Mouse (Mus musculus) heart, postnatal 0 days (tissue): Measurements from ENCODE around the gene Urah.

Experiments
- CTCF ChIP-seq: IDR thresholded peaks from 2 replicates; pipeline ENCODE4 v1.5.1; 2016; ENCODE audit warnings: antibody characterized with exemption, control low read depth, low read depth
- EP300 ChIP-seq: IDR thresholded peaks from 2 replicates; pipeline ENCODE4 v1.6.1; 2016; ENCODE audit warnings: antibody characterized with exemption, low read depth

DNA sequence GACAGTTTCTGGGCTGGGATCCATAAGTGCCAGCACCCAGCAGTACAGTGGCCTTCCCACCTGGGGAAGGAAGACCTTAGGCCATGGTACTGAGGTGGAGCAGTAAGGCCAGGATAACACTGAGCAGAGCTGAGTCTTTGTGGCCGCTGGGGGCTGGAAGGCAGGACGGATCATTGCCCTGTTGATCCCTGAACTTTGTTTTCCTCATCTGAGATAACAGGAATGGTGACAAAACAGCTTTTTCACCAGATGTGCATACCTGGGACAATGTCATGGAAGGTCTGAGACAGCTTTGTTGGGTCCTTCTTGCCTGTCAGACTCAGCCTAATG lies 905 bp downstream of the Urah start:
- no peak for TF ChIP-seq CTCF
- no peak for TF ChIP-seq EP300
